Mouse (Mus musculus): ENCODE results near the gene Kbtbd13. TPM values are rescaled to one million over a fixed set of nuclear protein-coding genes. Genes with fewer than 3 reads are reported as not detected.
A peak's percentile ranks its signal among the peaks of the same experiment; 100 is the strongest.

Gene Kbtbd13
- total and polyA plus RNA-seq, 3 experiments = 0.44 to 0.97 TPM; not detected in 1

DNA sequence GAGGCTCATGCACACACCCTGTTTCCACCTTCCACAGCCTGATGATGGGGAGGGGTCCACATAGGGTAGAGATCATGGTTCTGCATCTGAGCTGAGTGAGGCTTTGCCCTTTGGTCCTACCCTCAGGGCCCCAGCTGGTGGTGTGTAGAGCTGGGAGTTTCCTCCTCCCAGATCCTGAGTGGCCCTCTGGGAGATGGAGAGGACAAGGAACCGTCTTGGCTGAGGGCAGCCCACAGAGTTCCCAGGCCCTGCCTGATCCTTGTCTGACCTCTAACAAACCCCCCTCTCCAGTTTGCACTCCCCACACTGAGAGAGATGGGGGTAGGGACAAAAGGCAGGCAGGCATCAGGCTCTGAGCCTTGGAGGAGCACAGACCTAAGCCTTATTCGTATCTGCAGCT, 2.9 kb upstream of the Kbtbd13 start:
- no peak for DNase-seq

DNA sequence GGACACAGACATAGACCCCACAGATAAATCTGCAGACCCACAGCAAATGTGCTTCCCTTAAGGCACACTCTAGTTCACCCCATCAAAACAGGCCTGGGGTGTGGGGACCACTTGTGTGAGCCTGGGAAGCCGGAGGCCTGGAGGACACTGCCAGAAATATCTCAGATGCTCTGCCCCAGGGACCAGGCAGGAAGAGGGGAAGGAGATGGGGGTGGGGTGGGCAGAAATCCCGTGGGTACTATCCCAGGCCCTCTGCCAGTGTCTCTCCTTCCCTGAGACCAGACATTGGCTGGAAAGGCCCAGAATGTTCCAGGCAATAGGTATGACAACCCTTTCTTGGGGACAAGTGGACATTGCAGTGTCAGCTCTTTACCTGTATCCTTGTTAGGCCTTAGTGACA, 2.2 kb upstream of the Kbtbd13 start:
- no peak for DNase-seq

DNA sequence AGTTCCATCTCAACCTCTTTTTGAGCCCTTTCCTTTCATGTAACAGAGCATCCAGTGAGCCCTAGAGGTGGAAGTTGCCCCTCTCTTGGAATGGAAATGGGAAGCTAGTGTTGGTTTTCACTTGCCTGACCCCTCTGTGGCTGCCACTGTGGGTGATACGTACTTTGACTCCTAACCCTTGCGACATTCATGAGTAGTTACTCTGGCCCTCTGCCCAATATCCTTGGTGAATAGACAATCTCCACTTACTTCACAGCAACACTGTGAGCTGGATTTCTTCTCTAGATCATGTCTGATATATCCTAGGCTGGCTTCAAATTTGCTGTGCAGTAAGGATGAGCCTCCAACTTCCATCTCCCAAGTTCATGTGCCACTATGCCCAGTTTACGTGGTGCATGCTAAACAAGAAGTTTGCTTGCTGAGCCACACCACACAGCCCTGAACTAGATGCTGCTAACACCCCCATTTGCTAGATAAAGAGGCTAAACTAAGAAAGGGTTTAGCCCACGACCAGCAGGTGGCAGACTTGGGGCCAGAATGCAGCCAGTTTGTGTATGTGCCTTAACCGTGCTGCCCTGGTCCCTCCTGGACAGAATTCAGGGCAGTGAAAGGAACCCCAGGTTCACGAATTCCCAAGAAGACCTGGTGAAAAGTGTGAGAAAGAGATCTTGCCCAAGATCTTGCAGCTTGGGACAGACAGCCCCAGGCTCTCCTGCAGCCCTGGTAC, 1.3 kb upstream of the Kbtbd13 start:
- DNase-seq = peak; percentile 81

DNA sequence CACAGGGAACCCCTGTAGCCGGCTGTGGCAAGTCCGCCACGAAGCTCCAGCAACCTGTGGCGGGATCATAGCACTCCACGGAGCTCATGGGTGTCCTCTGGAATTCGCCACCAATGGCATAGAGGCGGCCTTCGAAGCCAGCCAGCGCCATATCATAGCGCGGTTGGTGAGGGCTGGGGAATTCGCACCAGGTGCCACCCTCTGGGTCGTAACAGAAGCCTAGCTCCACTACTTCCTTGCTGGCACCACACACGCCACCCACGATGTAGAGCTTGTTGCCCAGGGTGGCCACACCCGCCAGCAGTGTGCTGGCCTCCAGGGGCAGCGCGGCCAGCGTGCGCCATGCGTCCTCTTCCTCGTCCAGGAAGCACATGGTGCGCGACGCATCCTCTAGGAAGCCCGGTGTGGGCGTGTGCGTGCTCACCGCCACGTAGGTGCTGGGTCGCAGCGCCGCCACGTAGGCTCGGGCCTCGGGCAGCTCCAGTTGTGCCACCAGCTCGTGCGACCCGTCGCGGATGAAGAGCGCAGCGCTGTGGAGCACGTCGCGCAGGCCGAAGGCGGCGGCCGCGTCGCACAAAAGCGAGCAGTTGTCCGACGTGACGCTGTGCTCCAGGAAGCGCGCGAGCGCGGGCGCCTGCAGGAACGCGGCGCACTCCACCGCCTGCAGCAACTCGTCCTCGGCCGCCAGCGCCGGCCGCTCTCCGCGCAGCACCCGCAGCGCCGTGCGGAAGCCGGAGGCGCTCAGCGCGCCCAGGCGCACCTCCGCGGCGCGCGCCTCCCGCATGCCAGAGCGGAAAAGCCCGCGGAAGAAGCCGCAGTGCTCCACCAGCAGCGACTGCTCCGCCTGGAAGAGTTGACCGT, 470 bp downstream of the Kbtbd13 start:
- peak; percentile 21 for DNase-seq

DNA sequence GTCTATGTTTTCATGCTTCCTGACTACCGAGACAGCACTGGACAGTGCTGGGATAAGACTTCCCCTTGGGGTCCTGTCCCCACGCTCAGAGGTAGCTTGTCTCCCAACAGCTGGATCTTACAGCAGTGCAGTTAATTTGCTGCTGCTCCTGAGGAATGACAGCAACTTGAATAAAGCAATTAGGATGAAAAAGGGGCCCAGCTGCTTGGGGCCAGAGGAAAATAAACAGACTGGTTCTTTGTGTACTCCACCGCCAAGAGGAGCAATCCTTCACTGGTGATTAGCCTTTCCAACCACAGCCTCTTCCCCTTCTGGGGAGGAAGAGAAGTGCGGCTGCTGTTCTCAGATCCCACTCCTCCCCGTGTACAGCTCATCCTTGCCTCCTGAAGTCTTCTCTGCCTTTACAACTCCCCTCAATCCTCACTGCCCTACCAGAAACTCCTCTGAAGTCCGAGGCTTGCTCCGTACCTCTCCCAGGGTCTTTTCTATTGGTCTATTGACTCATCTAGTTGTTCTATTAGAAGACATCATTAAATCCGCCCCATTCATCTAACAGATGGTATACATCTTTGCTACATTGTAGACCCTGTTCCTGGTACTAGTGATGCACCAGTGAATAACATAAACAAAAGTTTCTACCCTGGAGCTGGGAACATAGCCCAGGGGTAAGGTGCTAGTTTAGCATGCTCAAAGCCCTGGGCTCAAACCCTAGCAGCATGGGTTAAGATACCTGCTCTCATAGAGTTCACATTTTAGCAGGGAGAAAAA, 4.9 kb downstream of the Kbtbd13 start:
- no peak for DNase-seq

DNA sequence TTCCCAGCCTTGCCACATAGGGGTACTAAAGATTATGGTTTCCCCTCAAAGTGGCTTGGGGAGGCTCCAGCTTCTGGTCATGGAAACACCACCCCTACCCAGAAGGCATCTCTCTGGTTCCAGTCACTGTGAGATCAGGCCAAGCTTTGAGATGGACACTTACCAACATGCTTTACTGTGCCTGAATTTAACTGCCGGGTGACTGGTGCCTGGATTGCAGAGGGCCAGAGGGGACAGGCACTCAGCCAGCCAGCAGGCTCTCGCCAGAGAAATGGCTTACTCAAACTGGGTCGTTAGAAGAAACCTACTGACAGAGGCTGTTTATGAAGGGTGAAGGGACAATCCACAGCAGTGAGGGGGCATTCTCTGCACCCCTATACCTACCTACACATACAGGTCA, 7.2 kb downstream of the Kbtbd13 start:
- peak; percentile 30 for DNase-seq

DNA sequence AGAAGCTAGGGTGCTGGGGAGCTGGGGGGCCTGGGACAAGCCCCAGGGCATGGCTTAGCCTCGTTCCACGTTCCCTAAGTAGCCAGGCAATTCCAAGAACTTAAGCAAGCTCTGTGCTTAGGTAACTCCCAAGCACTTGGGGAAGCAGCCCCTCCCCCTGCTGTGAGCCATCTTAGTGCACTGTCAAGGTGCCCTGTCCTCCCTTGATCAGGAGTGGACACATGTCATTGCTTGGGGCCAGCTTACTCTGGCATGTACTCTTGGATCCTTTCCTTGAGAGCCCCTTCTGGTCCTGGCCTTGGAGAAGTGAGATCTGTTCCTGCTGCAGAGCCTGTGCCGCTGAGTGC, 8.7 kb downstream of the Kbtbd13 start:
- DNase-seq = no peak

DNA sequence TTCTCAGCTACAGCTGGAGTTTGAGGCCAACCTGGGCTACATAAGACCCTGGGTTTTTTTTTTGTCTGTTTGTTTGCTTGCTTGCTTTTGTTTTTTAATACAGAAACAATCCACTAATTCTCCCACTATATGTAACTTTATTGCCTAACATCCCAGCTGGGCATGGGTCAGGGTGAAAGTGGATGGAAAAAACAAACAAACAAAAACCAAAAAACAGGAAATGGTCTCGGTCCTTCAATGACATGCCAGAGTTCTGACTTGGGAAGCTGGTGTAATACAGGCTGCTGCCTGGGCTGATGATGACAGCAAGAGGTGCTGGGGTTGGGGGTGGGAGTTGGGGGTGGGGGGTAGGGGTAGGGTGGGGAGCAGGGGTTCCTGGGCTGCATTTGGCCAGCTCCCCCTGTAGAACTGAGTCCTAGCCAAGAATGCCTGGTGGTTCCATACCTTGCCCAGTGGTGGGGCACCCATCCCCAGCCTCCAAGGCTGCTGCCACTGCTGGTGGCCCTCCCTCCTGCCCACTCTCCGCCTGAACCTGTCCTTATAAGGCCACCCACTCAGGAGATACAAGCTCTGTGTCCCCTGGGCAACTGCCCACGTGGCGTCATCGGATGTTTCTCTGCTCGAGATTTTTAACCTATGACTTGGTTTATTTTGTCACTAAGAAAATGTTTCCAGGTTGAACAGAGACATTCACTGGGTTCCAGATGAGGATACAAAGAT, 9.3 kb downstream of the Kbtbd13 start:
- no peak for DNase-seq

DNA sequence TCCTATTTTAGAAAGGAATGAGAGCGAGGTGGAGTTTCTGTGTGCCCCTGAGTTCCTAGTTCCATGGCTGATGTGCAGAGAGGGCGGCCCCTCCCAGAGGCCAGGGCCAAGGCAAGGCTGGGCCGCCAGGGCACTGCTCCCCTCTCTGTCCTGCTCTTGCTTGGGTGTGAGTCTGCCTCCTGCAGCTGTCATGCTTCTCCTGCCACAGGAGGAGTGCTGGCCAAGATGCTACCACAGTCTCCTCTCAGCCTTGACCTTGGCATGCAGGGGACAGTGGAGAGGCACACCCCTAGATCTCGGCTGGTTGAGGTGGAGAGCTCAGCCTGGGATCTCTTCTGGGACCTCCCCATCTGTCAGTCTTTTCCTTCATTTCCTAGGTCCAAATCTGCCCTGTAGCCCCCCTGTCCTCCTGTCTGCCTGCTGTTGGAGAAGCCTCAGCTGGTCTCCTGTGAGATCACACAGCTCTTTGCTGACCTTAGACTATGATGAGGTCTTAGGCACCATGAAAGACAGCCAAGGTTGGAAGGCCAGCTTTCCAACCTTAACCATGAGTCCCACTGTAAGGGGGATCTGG, 10.3 kb downstream of the Kbtbd13 start:
- no peak for DNase-seq

DNA sequence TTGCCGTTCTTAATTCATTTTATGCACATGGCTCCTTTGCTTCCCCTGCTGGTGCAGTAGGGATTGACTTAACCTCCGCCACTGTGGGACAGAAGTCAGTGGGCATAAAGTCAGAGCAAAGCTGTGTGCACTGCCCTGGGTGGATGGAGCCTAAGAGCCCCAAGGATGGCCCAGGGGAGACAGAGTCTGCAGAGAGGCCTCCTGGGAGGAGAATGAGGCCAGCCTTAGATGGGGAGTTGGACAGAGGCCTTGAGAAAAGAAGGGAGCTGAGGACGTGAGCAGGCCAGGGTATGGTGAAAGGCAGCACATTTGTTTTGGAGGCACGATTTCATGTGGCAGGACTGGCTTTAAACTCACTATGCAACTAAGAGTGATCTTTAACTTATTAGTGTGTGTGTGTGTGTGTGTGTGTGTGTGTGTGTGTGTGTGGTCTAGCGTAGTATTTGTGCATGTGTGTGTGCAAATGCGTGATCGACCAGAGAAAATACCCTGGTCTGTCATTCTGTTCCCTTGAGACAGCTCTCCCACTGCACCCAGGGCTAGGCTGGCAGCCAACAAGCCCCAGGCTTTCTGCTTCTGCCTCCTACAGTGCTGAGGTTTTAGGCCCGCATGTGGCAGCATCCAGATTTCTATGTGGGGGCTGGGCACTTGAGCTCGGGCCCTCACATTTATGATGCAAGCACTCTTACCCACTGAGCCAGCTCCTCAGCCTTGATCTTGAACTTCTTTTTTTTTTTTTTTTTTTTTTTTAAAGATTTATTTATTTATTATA, 16.1 kb downstream of the Kbtbd13 start:
- peak; percentile 35 for DNase-seq

DNA sequence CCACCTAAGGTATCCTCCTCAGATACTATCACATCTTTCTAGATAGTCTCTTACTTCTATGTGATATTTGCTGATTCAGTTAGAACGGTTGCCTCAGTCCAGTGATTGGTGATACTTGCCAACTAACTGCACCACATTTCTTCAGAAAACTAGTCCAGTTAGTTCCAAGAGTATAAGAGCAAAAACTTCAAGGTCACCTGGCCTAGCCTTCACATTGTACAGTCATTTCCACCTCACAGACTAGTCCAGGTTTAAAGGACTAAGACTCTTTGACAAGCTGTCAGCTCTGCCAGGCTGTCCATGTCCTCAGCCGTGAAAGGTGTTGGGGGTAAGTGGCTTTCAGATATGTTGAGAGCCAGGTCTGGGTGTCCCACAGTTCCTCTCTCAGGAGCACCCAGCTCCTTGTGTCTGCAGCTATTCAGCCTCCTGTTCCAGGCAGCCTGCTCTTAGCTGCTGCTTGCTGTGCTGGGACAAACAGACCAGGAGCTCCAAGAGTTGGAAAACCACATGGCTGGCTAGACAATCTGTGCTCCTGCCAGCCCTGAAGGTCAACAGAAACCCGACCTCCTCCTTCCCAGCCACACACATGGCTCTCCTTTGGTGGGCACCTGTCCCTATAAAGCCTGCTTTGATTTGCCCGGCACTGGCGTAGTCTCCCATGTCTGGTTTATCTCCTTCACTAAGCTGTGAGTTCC, 16.8 kb downstream of the Kbtbd13 start:
- DNase-seq = no peak

DNA sequence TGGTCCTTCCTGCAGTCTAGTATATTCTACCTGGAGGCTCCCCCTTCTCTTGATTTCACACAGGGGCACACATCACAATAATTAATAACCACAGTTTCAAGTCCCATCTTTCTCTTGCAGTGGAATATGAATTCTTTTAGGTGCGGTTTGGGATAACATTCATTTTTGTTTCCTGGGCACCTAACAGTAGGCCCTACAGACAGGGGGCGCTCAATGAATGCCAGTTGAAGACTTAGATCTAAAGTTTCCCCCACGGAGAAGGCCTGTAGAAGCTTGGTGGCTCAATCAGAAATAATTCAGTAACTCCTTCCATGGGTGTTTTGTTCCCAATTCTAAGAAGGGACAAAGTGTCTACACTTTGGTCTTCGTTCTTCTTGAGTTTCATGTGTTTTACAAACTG, 19.0 kb downstream of the Kbtbd13 start:
- DNase-seq = no peak

DNA sequence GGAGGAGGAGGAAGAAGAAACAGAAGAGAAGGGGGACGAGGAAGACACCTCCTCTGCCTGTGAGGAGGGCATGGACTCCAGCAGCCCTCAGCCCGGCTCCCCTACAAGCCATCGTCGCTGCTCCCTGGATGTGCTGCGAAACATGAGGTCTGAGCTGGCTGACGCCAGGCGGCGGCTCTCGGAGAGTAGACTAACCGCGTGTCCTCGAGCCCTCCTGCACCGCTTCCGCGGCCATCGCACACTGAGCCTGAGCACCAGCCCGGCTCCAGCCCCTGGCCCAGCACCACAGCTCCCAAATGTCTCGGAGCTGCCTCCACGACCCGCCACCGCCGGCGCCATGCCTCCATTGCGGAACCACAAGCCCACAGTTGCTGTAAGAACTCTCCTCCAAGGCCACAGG, 19.7 kb downstream of the Kbtbd13 start:
- no peak for DNase-seq

DNA sequence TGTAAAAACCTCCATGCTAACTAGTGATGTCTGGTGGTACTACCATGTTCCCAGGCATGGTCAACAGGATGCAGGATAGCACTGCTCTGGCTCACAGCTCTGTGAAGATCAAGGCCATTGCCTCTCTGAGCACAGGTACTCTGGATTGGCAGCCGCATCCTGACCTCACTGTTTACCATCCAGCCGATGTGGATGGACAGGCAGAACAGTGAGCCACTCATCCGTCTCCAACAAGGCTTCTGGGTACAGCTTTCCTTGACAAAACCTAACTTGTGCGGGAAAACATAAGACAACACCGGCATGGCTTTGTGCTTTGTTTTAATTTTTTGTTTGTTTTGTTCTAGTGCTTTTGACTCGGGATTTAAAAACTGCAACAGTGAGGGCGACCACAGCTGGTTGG, 25.7 kb downstream of the Kbtbd13 start:
- DNase-seq = no peak

DNA sequence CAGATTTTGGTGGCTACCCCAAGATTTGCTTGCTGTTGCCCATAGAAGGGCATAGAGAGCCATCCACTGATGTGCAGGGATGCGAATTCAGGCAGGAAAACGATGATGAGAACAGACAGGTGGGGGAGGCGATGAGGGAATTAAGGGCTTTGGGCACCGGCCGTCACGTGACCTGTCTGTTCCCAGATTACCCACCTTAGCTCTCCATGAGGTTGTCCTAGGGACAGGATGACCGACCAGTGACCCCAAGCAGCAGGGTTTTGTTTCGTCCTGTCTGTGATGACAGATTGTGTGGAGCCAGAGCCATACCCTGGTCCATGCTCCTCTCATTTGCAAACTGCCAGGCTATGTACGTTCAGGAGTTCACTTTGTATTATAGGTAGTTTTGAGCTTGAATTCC, 27.8 kb downstream of the Kbtbd13 start:
- DNase-seq = no peak

DNA sequence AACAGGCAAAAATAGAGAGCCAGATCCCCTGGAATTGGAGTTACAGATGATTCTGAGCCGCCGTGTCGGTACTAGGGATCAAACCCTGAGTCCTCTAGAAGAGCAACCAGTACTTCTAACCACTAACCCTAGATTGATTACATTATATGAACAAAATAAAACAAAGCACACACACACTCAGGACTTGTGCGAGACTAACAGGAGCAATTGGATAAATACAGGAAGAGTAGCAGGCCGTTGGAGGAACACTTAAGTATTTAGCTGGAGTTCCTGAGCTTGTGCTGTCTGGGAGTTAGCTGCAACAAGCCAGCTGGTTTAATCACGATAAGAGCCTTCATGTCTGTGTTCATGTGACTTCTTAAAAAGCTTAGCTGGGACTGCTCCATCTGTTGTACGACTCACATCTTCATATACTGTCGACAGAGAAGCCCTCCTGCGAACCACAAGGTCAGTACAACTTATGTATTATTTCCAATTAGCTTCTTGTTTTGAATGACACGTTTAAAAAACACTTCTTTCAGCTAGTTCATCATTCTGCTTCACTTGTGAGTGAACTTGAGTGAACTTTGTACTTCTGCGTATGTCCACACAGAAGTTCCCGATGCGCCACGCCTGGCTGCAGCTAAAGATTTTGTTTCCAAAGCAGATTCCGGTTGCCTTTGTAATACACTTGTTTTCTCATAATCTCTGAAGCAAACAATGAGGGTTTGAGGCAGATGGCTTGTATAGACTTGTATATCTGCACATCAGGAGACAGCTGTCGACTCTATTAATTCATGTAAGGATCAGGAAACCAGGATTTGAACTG, 30.6 kb downstream of the Kbtbd13 start, which contains the start of gene Ubap1l:
TSS of gene Ubap1l (plus strand) at position 401 of the 808 bp plus-strand sequence.
- no peak for DNase-seq

DNA sequence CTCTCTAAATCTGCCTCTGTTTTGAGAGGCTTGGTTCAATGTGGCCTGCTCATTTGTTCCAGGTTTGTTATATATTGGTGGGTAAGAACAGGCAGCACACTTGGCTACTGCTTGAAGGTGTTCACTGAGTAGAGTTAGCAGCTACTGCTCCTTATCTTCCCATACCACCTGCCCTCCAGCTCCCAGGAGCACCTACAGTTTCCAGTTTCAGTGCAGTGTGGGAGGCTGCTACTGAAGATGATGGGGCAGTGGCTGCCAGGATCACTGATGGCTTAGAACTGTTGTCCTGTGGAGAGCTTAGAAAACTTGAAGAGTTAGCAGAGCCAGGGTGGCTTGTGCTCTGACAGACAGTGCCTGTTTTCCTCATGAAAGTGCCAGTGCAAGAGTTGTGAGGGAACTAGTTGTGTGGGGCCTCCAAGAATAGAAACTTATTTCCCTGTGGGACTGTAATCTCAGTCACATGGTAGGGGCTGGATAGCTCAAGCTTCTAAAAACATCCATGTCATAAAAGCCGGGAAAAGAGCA, 32.4 kb downstream of the Kbtbd13 start:
- DNase-seq = no peak

DNA sequence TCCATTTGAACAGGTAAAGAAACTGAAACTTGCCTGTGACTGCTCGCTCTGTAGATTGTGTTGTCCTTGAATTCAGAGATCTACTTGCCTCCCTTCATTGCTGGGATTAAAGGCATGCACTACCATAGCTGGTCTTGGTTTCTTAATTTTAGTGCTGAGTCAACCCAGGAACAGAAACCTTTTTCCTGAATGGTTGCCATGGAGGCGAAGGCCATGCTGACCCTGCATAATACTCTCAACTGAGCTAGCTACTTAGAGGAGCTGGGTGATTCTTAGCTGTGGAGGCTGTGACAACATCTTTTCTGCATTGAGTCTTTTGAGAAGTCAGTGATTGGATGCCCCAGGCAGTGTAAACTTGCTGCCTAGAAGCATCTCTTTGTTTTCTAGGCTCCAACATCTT, 34.5 kb downstream of the Kbtbd13 start:
- peak; percentile 84 for DNase-seq

DNA sequence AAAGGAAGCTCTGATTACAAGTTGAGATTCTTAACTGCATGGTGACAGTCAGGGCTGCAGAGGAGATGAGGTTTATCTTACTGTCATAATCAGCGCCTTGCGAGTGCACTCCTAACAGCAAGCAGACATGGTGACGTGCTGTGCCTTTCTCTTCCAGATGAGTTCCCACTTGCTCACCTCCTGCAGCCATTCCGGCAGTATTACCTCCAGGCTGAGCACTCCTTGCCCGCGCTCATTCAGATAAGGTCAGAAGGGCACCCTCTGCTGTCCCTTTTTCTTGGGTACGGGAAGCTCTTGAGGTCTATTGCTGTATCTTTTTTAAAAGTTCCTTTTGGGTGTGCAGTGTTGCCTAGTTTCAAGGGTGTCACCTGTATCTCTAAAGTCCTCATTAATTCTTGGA, 34.9 kb downstream of the Kbtbd13 start:
- DNase-seq = no peak

Measured in adrenal gland, adult 2 months (tissue).